Mouse (Mus musculus) spleen, adult 2 months (tissue): ENCODE data around the gene Arhgef17.

Experiments used
- CTCF ChIP-seq: fragments of 200-500 bp; IDR thresholded peaks from 2 replicates; pipeline ENCODE4 v1.5.1; 2011; ENCODE audit warnings: mild to moderate bottlenecking, inconsistent platforms; ENCODE audit not compliant: insufficient read depth, insufficient read length, insufficient replicate concordance; ENCODE audit errors: extremely low read depth
- POLR2A ChIP-seq: fragments of 200-500 bp; IDR thresholded peaks from 2 replicates; pipeline ENCODE4 v1.6.1; 2011; ENCODE audit warnings: low read depth, low read length, inconsistent platforms

GRCm38 (mm10) chr7:100968376-100968775, 36.5 kb upstream of the Arhgef17 start:
- TF ChIP-seq CTCF (no peak), POLR2A (no peak)
